Mouse (Mus musculus): ENCODE measurements around the gene Serpinh1. TPM values are rescaled to one million over a fixed set of nuclear protein-coding genes. Genes with fewer than 3 reads are reported as not detected.
A peak's percentile ranks its signal among the peaks of the same experiment; 100 is the strongest.
"Not testable (repeated sequence)": the region's sequence is repeated elsewhere in the genome, so short reads cannot be mapped to it uniquely, and the experiment has no call there.

Gene Serpinh1
- total RNA-seq, 1 experiment from 2014 or later: 364 TPM

- DNase-seq: peak; percentile 82
Observed at GRCm38 (mm10) chr7:99375455-99375854, 22.4 kb upstream of the Serpinh1 start.

GRCm38 (mm10) chr7:99374325-99374724 is 21.3 kb upstream of the Serpinh1 start:
- not testable (repeated sequence) for DNase-seq

DNA sequence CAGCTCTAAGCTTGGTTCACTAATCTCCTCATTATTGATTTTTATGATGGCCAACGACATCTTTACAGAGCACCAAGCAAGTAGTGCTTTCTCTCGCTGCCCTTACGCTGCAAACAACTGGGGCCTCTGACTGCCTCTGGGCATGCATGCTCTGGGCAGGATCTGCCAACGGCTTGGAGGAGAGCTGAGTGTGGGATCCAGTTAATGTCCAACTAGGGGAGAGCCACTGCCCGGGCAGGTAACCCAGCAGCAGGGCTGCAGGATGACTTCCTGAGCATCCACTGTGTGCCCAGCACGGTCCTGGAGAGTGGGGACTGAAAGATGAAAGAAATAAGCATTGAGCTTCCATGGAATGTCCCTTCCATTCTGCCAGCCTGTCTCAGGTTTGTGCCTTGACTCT is 13.7 kb upstream of the Serpinh1 start:
- no peak for DNase-seq

DNA sequence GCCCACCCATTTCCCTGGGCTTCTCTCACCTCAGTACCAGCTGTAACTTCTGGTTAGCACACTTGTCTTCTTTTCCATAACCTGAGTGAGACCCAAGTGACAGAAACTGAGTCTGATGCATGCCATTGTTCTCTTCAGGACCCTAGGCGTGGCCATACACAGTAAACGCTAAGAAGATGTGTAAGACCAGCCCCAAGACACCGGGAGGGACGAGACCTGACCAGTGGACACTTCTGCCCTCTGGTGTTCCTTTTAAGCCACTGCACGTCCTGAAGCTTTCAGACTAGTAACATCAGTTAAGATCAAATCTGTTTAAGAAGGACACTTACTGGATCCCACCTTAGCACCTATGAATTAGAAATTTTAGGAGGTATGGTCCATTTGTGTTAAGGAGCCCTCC is 12.0 kb upstream of the Serpinh1 start:
- peak; percentile 78 for DNase-seq

DNA sequence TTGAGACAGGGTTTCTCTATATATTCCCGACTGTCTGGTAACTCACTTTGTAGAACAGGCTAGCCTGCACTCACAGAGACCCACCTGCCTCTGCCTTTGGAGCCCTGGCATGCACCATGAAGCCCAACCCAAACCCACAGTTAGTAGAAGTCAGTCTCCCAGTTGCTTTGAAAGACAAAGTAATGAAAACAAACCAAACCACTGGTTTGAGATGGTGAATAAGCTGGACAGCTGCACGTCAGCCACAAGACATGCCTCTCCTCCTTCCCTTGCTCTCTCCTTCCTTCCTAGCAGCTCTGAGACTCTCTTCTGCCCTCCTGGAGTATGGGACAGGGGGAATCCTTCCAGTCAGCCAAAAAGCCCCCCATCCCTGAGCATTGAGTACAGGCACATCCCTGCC is 9.1 kb upstream of the Serpinh1 start:
- DNase-seq: no peak

GRCm38 (mm10) chr7:99360803-99361414 is 7.9 kb upstream of the Serpinh1 start:
- no peak for DNase-seq

- DNase-seq: peak; percentile 81
Observed at GRCm38 (mm10) chr7:99360021-99360802, 7.2 kb upstream of the Serpinh1 start.

DNA sequence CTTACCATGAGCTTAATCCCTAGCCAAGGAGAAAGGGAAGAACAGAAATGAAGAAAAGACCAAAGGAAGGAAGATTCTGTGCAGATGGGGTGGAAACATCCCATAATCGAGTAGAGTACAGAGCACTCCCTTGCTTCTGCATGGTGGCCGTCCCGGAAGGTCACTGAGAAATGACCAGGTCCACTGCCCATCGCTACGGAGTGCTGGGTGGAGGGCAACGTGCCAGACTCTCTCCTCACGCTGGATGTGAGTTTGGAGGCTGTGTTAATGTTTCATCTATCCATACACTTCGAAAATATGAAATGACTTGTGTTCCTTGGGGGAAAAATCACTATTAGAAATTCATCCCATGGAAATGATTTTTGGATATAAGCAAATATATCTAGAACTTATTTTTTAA is 5.3 kb upstream of the Serpinh1 start:
- DNase-seq: no peak

DNA sequence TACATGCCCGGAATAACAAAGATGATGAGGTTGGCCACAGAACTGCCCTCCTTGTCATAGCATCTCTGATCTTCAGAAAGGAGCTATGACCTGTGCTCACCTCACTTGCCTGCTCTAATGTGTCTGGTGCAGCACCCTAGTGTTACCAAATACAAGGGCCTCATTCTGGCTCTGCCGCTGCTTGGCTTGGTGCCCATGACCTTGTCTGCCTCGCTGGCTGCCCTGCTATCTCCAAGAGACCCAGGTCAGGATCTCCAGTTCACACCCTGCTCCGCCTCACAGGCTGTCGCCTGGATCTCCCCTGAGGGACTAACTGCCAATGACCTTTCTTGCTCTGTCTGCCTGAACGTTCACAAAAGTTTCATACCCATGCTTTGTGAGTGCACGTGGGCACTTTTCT is 4.2 kb upstream of the Serpinh1 start:
- DNase-seq: peak; percentile 92

- peak; percentile 73 for DNase-seq
Observed at GRCm38 (mm10) chr7:99356244-99356930, 3.3 kb upstream of the Serpinh1 start.

- DNase-seq: peak; percentile 89
Observed at GRCm38 (mm10) chr7:99355731-99356131, 2.7 kb upstream of the Serpinh1 start.

GRCm38 (mm10) chr7:99351802-99352517 is 1.1 kb downstream of the Serpinh1 start:
- peak; percentile 61 for DNase-seq

DNA sequence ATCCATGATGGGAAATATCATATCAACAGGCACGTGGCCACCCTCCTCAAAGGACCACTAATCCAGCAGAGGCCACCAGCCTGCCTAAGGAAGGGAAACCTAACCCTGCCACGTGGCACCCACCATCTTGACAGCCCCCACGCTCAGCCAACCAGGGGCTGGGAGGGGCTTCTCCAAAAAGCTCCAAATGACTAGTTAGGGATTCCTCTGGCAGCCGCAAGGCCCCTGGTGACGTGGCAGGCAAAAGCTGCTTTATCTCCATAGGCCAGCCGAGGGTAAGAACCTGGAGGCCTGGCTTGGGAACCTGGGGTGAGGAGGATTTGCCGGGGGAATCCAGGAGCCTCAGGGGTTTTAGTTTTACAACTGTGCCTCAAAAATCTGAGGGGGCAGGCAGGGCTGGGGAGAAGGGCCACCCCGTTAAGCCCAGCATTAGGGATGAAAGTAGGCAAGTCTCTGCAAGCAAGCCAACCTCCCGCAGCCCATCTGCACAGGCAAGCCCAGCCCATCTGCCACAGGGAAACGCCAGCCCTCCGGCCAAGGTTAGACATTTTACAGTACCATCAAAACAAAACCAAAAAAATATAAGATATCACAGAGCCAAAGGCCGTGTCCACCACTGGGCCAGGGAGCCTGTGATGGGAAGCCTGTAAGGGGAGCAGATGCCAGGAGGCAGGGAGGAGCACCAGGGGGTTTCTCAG is 1.8 kb downstream of the Serpinh1 start:
- peak; percentile 59 for DNase-seq

DNA sequence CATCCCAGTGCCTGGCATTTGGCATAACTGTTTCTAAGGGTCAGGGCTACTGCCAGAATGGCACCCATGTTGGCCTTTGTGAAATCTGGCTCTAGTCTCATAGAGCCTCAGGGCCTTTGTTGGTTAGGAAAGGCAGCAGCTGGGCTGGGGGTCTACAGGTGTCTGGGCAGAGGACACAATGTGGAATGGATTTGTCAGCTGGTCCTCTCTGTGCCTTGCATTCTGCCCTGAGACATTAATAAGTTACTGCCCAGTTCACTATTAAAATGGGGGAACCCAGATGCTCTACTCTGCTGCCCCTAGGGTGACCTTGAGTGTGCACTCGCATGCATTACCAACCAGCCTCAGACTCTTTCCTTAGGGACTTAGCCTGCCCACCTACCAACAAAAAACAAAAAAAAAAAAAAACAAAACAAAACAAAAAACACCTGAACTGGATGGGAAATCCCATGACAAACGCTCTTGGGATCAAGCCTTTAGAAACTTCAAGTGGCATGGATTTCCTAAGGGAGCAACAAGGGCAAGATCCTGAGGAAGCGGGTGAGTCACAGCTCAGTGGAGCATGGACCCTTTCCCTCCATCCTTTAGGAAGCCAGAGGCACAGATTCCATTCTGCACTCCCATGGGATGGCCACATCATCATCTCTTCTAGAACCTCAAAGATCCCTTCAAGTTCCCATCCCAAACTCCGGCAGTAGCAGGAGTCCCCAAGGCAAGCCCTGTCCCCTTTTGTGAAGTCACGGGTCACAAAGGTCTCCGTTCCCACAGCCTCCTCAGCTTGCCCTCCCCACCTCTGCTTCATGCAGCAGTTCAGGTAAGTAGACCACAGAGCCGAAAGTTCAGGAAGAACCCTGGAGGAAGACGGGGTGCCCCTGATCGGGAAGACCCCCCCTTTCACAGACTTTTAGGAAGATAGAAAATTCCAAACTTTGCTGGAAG is 3.0 kb downstream of the Serpinh1 start:
- no peak for DNase-seq

- DNase-seq: no peak
Observed at GRCm38 (mm10) chr7:99348883-99349282, 4.2 kb downstream of the Serpinh1 start.

- no peak for DNase-seq
Observed at GRCm38 (mm10) chr7:99347268-99347667, 5.8 kb downstream of the Serpinh1 start.

- DNase-seq: no peak
Observed at GRCm38 (mm10) chr7:99343577-99343976, 9.5 kb downstream of the Serpinh1 start.

DNA sequence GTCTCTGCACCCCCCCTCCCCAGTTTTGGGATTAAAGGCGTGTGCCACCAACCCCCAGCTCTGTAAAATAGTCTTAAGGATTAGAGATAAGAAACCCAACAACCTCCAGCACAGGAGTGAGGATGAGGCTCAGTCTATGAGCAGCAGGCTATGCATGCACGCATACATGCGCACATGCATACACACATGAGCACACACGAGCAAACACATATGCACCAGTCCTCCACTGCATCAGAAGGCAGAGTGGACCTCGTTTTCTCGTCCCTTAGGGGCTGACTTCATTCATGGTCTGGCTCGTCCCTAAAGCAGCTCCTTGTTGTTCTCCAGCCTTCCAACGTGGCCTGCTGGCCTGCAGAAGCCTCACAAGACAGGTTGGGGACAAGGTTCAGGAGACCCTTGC is 12.3 kb downstream of the Serpinh1 start:
- DNase-seq: no peak

- DNase-seq: peak; percentile 93
Observed at GRCm38 (mm10) chr7:99332774-99333480, 20.1 kb downstream of the Serpinh1 start.

- no peak for DNase-seq
Observed at GRCm38 (mm10) chr7:99330012-99330411, 23.0 kb downstream of the Serpinh1 start.
